Mouse (Mus musculus) forebrain, embryonic 11.5 days (tissue): Measurements from ENCODE around the gene Cgnl1. TPM values are rescaled to one million over a fixed set of nuclear protein-coding genes. Genes with fewer than 3 reads are reported as not detected.

Source experiments
- ATAC-seq: fragments of 200-750 bp; cut with Nextera tagmentation; replicated peaks from 2 replicates; pipeline ENCODE4 v1.8.0; 2017; ENCODE audit warnings: moderate TSS enrichment; ENCODE audit not compliant: low FRiP score
- DNase-seq: peaks from one replicate; pipeline ENCODE4 v3.0.0-alpha.2; 2017; ENCODE audit warnings: low spot score
- H3K27ac ChIP-seq: fragments of 300-500 bp; sonication (generic); 2 replicates; pipeline ENCODE4 v1.5.1; 2014; ENCODE audit warnings: low read depth, low read length
- H3K27me3 ChIP-seq: fragments of 300-500 bp; sonication (generic); 2 replicates; pipeline ENCODE4 v1.6.1; 2014; ENCODE audit warnings: mild to moderate bottlenecking, low read length, mixed read lengths; ENCODE audit not compliant: control insufficient read depth, insufficient read depth
- H3K36me3 ChIP-seq: fragments of 300-500 bp; sonication (generic); 2 replicates; pipeline ENCODE4 v1.6.1; 2014; ENCODE audit warnings: mild to moderate bottlenecking, low read length, moderate library complexity, mixed read lengths; ENCODE audit not compliant: control insufficient read depth, insufficient read depth
- H3K4me1 ChIP-seq: fragments of 300-500 bp; sonication (generic); replicated peaks from 2 replicates; pipeline ENCODE4 v1.6.1; 2014; ENCODE audit warnings: low read length, mixed read lengths; ENCODE audit not compliant: control insufficient read depth, insufficient read depth
- H3K4me2 ChIP-seq: fragments of 300-500 bp; sonication (generic); 2 replicates; pipeline ENCODE4 v1.6.1; 2014; ENCODE audit warnings: low read depth, mild to moderate bottlenecking, low read length, moderate library complexity, mixed read lengths; ENCODE audit not compliant: severe bottlenecking
- H3K4me3 ChIP-seq: fragments of 300-500 bp; sonication (generic); 2 replicates; pipeline ENCODE4 v1.5.1; 2014; ENCODE audit warnings: low read depth, low read length
- H3K9ac ChIP-seq: fragments of 300-500 bp; sonication (generic); 2 replicates; pipeline ENCODE4 v1.6.1; 2014; ENCODE audit warnings: low read length
- H3K9me3 ChIP-seq: fragments of 300-500 bp; sonication (generic); 2 replicates; pipeline ENCODE4 v1.6.1; 2016; ENCODE audit warnings: low read length, mixed read lengths; ENCODE audit not compliant: control insufficient read depth
- WGBS: fragments of 180-500 bp; shearing (Covaris S2); extraction: QIAGEN DNeasy Blood & Tissue Kit; methylation state at CpG from one replicate; pipeline ENCODE4 v1.1.7; 2014; 5-methylcytosine and 5-hydroxymethylcytosine counted together
- polyA plus RNA-seq: library from polyadenylated mRNA; unstranded; fragments of >200 nt; fragmentation: Nextera tagmentation; extraction: Ambion mirVana; gene quantifications from 2 replicates; pipeline ENCODE4 v1.2.1, GENCODE M21; 2014

Gene Cgnl1
- polyA plus RNA-seq, 1 experiment from 2014 or later: 5.9 TPM

- Histone ChIP-seq H3K4me2 (no peak overlapping the region), H3K4me1 (no peaks in the 10 kb centered on the region), H3K27ac (no peak overlapping the region), H3K9me3 (no peaks in the 10 kb centered on the region), H3K27me3 (no peaks in the 10 kb centered on the region), H3K36me3 (no peaks in the 10 kb centered on the region), H3K9ac (no peak overlapping the region), H3K4me3 (no peak overlapping the region)
- ATAC-seq (no peak), DNase-seq (no peak)
- 89% methylated on average over 3 of the region's 3 CpGs for WGBS
Measured at GRCm38 (mm10) chr9:71684772-71685171, 86.6 kb downstream of the Cgnl1 start.

GRCm38 (mm10) chr9:71680381-71680780 is 91.0 kb downstream of the Cgnl1 start:
- WGBS: 90% methylated on average over 9 of the region's 9 CpGs
- no peak for DNase-seq
- H3K9ac ChIP-seq: no peak overlapping the region

DNA sequence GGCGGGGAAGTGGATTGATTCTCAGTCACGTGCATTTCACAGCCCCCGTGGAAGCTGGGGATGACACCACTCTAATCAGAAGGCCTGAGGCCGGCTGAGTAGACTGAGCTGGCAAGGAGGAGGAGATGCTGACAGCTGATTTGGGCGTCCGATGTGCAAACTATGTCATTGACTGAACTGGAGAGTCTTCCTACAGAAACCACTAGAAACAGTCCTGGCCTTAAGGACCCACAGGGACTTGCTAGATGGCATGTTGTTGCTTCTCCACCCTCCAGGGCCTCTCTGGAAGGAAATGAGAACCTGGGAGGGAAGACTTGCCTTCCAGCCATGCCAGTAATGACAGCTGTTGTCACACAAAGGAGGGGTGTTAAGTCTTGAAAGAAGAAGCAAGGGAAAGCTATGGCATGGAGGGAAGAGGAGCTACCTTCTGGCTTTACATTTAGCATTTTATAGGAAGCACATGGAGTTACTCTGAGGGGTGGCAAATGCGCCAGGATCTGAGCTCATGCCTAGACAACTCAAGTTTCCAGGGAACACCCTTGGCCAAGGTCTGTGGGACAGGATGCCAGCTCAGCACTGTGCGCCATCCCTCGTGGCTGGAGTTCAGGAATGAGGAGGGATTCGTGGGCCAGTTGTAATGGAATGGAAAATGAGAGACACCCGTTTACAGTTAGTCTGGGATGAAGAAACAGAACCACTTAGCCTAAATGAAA is 92.1 kb downstream of the Cgnl1 start:
- Histone ChIP-seq H3K27ac (no peak overlapping the region), H3K4me1 (no peaks in the 10 kb centered on the region), H3K4me2 (no peak overlapping the region), H3K9me3 (no peaks in the 10 kb centered on the region), H3K4me3 (no peak overlapping the region), H3K27me3 (no peaks in the 10 kb centered on the region), H3K9ac (no peak overlapping the region), H3K36me3 (no peaks in the 10 kb centered on the region)
- ATAC-seq (no peak), DNase-seq (no peak)
- 81% methylated on average over 11 of the region's 11 CpGs for WGBS

More at GRCm38 (mm10) chr9:71680381-71680780, 91.0 kb downstream of the Cgnl1 start:
- Histone ChIP-seq H3K4me3 (no peak overlapping the region), H3K9me3 (no peaks in the 10 kb centered on the region), H3K4me2 (no peak overlapping the region), H3K36me3 (no peaks in the 10 kb centered on the region), H3K27ac (no peak overlapping the region), H3K27me3 (no peaks in the 10 kb centered on the region), H3K4me1 (no peaks in the 10 kb centered on the region)
- no peak for ATAC-seq

DNA sequence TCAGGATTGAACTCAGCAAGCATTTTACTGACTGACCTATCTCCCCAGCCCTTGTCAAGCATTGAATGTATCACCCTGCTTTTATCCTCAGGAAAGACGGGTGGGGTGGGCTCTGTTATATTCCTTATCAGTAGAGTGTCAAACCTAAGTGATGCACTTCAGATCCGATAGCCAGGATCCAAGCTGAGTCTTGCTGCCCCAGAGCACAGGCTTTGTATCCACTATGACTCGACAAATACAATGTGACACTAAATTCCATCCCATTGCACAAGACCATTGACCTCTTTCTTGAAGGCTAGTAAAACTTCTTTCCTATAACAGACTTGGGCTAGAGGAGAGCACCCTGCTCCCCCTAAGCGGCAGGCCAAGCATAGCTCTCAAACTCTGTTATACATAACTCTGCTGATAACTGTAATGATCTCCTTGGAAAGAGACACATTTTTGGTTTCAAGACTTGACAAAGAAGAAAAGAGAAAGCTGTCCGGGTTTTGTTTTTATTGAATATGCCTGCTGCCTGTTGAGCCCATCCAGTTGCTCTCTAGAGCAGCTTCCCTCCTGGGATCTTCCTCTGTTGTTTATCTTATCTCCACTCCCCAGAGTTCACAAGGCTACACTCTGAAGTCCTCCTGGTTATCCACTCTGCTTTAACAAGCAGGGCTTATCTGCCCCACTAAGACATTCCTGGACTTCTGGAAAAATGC is 94.3 kb downstream of the Cgnl1 start:
- no peaks in the 10 kb centered on the region for H3K27me3 ChIP-seq
- H3K4me1 ChIP-seq: no peaks in the 10 kb centered on the region
- DNase-seq (no peak), ATAC-seq (no peak)
- no peak overlapping the region for H3K27ac ChIP-seq
- no peaks in the 10 kb centered on the region for H3K36me3 ChIP-seq
- H3K4me2 ChIP-seq: no peak overlapping the region
- 86% methylated on average over 5 of the region's 5 CpGs for WGBS
- no peak overlapping the region for H3K9ac ChIP-seq
- H3K9me3 ChIP-seq: no peaks in the 10 kb centered on the region
- no peak overlapping the region for H3K4me3 ChIP-seq

GRCm38 (mm10) chr9:71675799-71676414 is 95.5 kb downstream of the Cgnl1 start:
- ATAC-seq: no peak
- no peak overlapping the region for H3K27ac ChIP-seq

GRCm38 (mm10) chr9:71675216-71675615 is 96.2 kb downstream of the Cgnl1 start:
- H3K27ac ChIP-seq: no peak overlapping the region
- no peak overlapping the region for H3K4me2 ChIP-seq
- no peak overlapping the region for H3K9ac ChIP-seq
- WGBS: 91% methylated on average over 2 of the region's 2 CpGs
- H3K27me3 ChIP-seq: no peaks in the 10 kb centered on the region
- H3K4me1 ChIP-seq: no peaks in the 10 kb centered on the region
- no peak for ATAC-seq
- no peak for DNase-seq
- no peaks in the 10 kb centered on the region for H3K36me3 ChIP-seq
- no peaks in the 10 kb centered on the region for H3K9me3 ChIP-seq
- H3K4me3 ChIP-seq: no peak overlapping the region

More at GRCm38 (mm10) chr9:71675799-71676414, 95.5 kb downstream of the Cgnl1 start:
- DNase-seq: no peak
- H3K4me3 ChIP-seq: no peak overlapping the region
- H3K9me3 ChIP-seq: no peaks in the 10 kb centered on the region
- no peaks in the 10 kb centered on the region for H3K4me1 ChIP-seq
- H3K9ac ChIP-seq: no peak overlapping the region
- H3K36me3 ChIP-seq: no peaks in the 10 kb centered on the region
- no peak overlapping the region for H3K4me2 ChIP-seq
- WGBS: 57% methylated on average over 3 of the region's 3 CpGs
- H3K27me3 ChIP-seq: no peaks in the 10 kb centered on the region

- Histone ChIP-seq H3K4me3 (no peak overlapping the region), H3K27me3 (no peaks in the 10 kb centered on the region), H3K36me3 (no peaks in the 10 kb centered on the region), H3K9me3 (no peaks in the 10 kb centered on the region), H3K9ac (no peak overlapping the region), H3K4me1 (no peaks in the 10 kb centered on the region), H3K27ac (no peak overlapping the region), H3K4me2 (no peak overlapping the region)
- WGBS: 72% methylated on average over 5 of the region's 5 CpGs
- ATAC-seq: no peak
- DNase-seq: no peak
Measured at GRCm38 (mm10) chr9:71674476-71674875, 96.9 kb downstream of the Cgnl1 start.

DNA sequence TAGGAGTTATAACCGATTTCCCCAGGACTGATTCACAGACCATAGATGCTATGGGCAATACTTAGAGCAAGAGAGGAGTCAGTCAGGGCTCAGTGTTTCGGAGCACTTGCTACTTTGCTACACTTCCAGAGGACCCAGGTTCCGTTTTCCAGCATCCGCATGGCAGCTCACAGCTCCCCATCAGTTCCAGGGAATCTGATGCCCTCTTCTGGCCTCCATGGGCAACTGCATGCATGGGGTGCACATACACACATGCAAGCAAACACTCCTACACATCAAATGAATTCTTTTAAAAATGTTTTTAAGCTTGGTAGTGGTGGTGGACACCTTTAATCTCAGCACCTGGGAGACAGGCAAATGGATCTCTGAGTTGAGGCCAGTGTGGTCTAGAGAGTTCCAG is 98.9 kb downstream of the Cgnl1 start:
- DNase-seq (no peak), ATAC-seq (no peak)
- Histone ChIP-seq H3K9me3 (no peaks in the 10 kb centered on the region), H3K36me3 (no peaks in the 10 kb centered on the region), H3K4me3 (no peak overlapping the region), H3K27ac (no peak overlapping the region), H3K4me1 (no peaks in the 10 kb centered on the region), H3K27me3 (no peaks in the 10 kb centered on the region), H3K4me2 (no peak overlapping the region), H3K9ac (no peak overlapping the region)
- 95% methylated on average over 4 of the region's 4 CpGs for WGBS
